Mouse (Mus musculus): ENCODE data around the gene Qk.

Gene Qk

DNA sequence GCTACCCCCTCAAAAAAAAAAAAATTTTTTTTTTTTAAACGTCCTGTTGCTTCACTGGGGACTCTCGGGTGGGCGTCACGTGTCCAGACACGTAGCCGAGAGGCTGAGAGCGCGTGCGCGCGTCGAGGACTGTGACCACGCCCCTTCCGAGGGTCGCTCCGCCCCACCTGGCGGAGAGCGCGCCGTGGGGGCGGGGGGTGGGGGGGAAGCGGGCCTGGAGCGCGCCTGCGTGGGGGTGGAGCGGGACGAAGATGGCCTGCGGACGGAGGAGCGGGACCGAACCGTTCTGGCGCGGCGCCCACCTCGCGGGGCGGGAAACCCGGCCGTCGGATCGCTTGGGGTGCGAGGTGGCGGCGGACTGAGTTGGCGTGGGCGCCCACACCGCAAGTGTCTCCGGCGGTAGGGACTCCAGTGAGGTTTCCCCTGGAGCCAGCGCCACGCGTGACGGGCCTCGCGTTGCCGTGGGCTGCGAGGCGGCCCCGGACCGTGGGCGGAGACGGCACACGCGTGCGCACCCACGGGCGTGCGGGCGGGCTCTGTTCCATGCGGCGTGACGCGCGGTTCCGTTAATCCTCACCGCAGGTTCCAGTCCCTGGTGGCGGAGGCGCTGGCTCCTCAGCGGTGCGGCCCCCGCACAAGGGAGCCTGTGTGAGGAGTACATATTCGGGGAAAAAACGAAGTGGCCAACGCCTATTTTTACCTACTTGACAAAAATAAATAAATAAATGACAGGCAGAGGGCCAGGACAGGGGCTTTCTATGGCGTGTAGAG lies at the start of gene Qk:
Qk (minus strand) TSS at position 170 of the 771 bp plus-strand sequence.
- DNase-seq, result peak; percentile 94

- DNase-seq, result no peak
Observed at GRCm38 (mm10) chr17:10367044-10367443, 47.4 kb upstream of the Qk start.

DNA sequence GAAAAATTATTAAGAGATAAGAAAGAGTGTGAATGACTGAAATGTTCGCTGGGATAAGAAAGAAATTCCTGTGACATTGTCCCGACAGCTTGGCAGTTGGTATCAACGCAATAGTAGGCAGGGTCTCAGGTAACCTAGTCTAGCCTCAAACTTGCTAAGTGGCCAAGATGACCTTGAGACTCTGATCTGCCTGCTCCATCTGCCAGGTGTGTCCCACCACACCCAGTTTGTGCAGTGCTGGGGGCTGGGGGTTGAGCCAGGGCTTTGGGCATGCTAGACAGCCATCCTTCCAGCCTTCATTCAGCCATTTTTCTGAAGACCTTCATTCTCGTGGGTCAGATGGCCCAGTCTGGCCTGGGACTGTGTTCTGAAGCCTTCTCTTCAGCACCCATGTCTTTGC lies 46.9 kb upstream of the Qk start:
- no peak for DNase-seq

GRCm38 (mm10) chr17:10365501-10366482 lies 46.1 kb upstream of the Qk start:
- no peak for DNase-seq

DNA sequence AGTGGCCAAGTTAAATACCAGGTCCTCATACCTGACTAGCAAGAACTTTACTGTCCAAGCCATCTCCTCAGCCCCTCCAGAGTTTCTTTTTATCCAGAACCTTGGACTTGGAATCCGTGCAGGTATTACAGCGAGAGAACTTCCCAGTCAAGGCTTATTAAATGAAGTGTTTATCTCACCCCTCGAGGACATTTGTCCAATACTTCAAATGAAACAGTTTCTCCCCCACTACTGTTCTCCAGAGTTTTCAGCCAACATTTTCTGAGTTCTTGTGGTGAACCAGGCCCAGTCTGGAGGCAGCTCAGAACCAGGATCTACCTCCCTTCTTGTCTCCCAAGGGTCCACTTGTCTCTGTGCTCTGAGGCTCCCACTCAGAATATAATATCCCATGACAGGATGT lies 43.5 kb upstream of the Qk start:
- no peak for DNase-seq

DNA sequence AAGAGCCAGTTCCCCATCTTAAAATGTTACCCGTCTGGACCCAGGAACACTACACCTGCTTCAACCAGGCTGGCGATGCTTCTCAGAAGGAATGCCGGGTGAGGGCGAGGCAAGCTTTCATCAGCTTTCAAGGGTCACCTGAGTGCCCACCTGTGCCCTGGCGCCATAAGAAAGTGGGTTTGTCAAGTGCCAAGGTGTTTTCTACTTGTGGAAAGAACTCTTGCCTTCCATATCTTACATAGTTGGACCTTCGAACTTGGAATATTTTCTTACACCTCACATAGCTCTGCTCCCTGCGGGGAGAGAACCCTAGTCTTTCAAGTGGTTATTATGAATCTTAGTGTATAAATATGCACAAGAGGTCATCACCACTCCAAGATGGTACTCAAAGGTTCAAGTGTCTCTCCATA lies 42.2 kb upstream of the Qk start:
- DNase-seq, result no peak

DNA sequence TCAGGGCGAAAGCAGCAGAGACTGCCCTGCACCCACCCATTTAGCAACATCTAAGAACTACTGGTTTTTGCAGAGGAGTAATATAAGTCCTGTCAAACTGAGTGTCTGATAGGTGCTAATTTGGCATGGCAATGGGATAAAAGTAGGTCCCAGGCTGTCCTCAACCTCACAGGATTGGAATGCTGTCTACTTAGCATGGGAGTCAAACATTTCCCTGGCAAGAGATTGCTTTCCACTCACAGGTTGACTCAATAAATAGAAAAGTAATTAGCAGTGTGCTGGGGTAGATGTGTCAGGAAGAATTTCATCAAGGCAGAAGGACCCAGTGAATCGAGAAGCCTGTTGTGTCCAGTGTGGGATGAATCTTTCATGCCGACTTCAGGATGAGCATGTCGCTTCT lies 41.1 kb upstream of the Qk start:
- no peak for DNase-seq

GRCm38 (mm10) chr17:10359466-10359865 lies 39.8 kb upstream of the Qk start:
- DNase-seq, result no peak

- DNase-seq, result no peak
Observed at GRCm38 (mm10) chr17:10357348-10357747, 37.7 kb upstream of the Qk start.

DNA sequence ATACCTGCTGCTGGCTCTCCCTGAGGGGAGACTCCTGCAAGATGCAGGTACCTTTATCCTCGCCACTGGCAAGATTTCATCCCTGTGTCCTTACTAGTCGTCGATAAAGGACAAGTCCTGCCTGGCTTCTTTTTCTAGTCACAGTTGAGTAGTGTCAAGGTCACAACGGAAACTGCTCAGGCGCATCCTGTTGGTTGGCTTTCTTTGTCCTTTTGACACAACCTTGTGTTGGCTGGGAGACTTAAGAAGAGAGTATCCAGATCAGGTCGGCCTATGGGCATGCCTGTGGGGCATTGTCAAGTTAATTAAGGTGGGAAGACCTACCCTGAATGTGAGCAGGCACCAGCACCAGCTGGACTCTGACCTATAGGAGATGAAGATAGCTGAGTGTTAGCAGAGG lies 36.6 kb upstream of the Qk start:
- no peak for DNase-seq

DNA sequence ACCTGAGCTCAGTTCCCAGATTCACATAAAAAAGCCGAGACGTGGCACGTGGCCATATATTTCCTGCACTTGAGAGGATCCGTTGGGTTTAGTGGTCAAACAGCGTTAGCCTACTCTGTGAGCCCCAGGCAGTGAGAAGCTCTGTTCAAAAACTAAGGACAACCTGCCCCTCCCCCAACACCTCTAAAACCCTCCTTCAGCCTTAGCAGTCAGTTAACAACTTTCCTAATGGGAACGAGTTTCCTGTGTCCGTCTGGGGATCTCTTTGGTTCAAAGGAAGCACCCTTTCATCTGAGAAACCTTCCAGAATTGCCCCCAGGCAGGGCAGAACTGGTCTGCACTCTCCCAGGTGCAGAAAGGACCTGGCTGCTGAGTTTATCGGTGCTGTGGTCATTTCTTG lies 36.1 kb upstream of the Qk start:
- no peak for DNase-seq

GRCm38 (mm10) chr17:10338286-10338685 lies 18.6 kb upstream of the Qk start:
- peak; percentile 48 for DNase-seq

DNA sequence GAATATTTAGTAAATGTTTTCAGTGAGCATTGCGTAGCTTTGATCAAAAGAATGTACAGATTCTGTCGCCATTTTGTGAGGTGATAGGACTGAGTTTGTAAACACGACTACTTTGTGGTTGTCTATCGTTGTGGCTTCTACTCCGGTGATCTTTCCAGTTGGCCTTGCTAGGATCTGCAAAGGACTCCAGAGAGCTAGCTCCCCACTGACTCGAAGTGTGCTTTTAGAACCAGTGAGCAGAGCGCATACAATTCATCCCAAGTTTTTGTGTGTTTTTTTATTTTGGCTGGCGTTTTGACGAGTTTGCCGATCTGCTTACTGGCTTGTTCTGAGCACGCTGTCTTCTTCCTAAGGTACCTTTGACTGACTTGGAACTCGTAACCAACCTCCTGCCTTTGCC lies 16.9 kb upstream of the Qk start:
- no peak for DNase-seq

- no peak for DNase-seq
Observed at GRCm38 (mm10) chr17:10335809-10336499, 16.3 kb upstream of the Qk start.

DNA sequence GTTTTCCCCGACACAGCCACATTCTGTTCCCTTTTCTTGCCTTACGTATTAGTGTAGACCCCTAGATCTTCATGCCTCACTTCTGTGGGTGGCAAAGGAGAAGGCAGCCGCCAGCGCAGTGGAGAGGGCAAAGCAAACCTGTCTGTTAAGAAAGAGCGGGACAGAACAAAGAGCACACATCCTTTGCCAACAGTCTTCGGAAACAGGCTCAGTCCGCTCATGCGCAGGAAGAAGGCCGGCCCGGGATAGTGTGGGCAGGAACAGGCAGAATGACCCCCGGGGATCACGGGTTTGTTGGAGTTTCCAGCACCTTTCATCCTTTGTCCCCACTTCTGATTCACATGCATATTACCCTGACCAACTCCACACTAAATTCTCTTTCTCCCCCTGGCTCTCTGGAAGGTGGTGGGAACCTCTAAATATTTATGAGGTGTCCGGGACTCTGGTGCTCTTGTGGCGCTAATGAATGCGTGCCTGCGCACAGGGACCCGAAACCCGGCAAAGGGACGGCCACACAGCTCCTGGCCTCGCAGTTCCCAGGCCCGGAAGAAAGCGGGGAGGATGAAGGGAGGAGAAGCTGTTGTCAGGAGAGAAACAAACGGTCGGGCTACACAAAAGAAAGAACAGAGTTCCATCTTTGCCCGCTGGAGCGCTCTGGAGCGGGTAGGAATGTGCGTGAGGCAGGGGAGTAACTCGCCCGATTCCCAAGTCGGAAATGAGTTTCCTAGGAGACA lies 15.5 kb upstream of the Qk start:
- peak; percentile 82 for DNase-seq

DNA sequence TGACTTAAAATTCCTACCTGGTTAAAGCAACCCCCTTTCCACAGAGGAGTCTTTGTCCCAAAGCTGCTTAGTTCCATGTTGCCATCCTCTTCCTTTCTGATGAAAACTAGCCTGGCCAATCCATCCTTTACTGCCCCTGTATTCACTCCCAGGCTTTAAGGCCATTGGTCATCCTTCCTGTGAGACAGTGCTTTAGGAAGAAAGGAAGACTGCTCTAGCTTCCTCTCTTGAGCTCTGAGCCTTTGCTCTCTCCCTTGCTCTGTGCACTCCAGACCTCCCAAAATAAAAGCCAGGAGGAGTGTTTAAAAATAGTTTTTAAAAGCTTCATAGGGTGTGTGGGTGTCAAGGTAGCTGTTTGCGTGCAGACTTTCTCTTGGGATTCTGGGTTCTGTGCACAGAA lies 14.8 kb upstream of the Qk start:
- no peak for DNase-seq

GRCm38 (mm10) chr17:10333321-10333720 lies 13.7 kb upstream of the Qk start:
- no peak for DNase-seq

DNA sequence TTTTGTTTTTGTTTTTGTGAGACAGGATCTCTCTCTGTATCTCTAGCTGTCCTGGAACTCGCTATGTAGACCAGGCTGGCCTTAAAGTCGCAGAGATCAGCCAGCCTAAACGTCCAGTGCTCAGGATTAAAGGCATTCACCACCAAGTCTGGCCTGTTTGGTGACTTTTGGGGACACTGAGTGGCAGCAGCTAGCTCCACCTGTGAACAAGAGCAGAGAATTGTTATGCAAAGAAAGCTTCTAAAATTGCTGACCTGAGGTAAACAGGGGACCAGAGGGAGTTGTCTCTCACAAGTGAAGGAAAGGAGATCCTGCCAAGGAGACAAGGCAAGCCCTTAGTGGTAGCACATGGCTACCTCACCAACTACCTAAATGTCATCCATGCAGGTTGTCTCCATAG lies 12.5 kb upstream of the Qk start:
- DNase-seq, result no peak

- no peak for DNase-seq
Observed at GRCm38 (mm10) chr17:10329461-10329860, 9.8 kb upstream of the Qk start.

DNA sequence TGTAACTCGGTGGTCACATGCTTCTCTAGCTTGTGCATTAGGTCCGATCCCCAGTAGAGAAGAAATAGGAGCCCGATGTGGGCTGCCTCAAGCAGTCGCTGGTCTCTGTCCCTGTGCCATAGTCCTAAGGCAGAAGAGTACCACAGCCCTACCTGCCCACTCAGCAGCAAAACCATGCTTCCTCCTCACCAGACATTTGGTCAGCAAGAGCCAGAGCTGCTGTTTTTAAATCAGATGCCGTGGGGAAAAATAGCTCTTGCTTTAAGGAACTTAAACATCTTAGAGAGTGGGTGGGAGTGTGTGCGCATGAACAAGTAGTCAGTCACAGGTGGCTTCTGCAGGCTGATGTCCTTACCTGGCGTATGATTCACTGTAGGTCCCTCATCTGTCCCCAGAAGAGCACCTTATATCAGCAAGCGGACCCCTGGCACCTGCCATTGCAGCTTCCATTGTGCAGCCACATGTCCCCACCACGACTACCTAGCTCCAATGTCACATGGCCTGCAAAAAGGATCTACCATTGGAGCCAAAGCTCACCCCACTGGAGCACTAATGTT lies 9.0 kb upstream of the Qk start:
- no peak for DNase-seq

GRCm38 (mm10) chr17:10327584-10328210 lies 8.0 kb upstream of the Qk start:
- no peak for DNase-seq

GRCm38 (mm10) chr17:10326596-10327045 lies 7.0 kb upstream of the Qk start:
- peak; percentile 13 for DNase-seq

Measured in kidney, adult 18-20 months (tissue).